ENCODE assay signal across 9 mouse cellular contexts in genomic region chr15:89158516-89158915, GRCm38 (mm10). TPM values are rescaled to one million over a fixed set of nuclear protein-coding genes. Genes with fewer than 3 reads are reported as not detected.
"Had no signal": no experiment of that assay in that cellular context is flagged by ENCODE, and none has a peak within 500 bp of the region (broad histone marks: within the 10 kb centered on the region; RNA-seq: fewer than 3 reads in every experiment).

No protein-coding gene starts in this region.

- H3K27me3 ChIP-seq: limb, embryonic 13.5 days; liver, embryonic 12.5 days; neural tube, embryonic 13.5 days; stomach, embryonic 15.5 days had no signal

- H3K9me3 ChIP-seq: limb, embryonic 10.5 days; limb, embryonic 13.5 days; liver, embryonic 12.5 days; neural tube, embryonic 13.5 days; stomach, embryonic 15.5 days had no signal

- H3K9ac ChIP-seq: limb, embryonic 13.5 days; liver, embryonic 12.5 days; neural tube, embryonic 13.5 days; stomach, embryonic 15.5 days had no signal

- H3K4me1 ChIP-seq: limb, embryonic 10.5 days; limb, embryonic 13.5 days; liver, embryonic 12.5 days; neural tube, embryonic 13.5 days had no signal

- DNase-seq: right cerebral cortex, postnatal 25 days had no signal

- H3K27ac ChIP-seq: kidney, postnatal 0 days; layer of hippocampus, adult 2 months; limb, embryonic 10.5 days; limb, embryonic 13.5 days; liver, embryonic 12.5 days; neural tube, embryonic 13.5 days; stomach, embryonic 15.5 days had no signal

- H3K4me2 ChIP-seq: limb, embryonic 13.5 days; liver, embryonic 12.5 days; neural tube, embryonic 13.5 days; stomach, embryonic 15.5 days had no signal

- H3K4me3 ChIP-seq: layer of hippocampus, adult 2 months; limb, embryonic 10.5 days; limb, embryonic 13.5 days; liver, embryonic 12.5 days; neural tube, embryonic 13.5 days; stomach, embryonic 15.5 days had no signal

RNA-seq across cellular contexts. Expression of gene Mapk11, which starts 9.1 kb away (rescaled TPM):
- total RNA-seq: megakaryocyte progenitor cell, adult 5-6 weeks had no signal
